9 mouse cellular contexts compared by ENCODE assay signal in genomic region chr12:47164031-47164717, GRCm38 (mm10).
A peak's percentile ranks its signal among the peaks of the same experiment; 100 is the strongest.
DNase-seq lines count a peak whose midpoint lies in the region; ATAC-seq lines count a peak whose summit lies in the region.
"Had no signal": no experiment of that assay in that cellular context is flagged by ENCODE, and none has a peak within 500 bp of the region (broad histone marks: within the 10 kb centered on the region; RNA-seq: fewer than 3 reads in every experiment).

No protein-coding gene starts in this region.

- no peaks in the 10 kb centered on the region for H3K9me3 ChIP-seq in forebrain, embryonic 10.5 days
- H3K9me3 ChIP-seq in heart, embryonic 14.5 days (ENCODE audit: control insufficient read depth, low read length) = no peaks in the 10 kb centered on the region
- H3K9me3 ChIP-seq: liver, embryonic 13.5 days had no signal

- 31% methylated on average over 15 of the region's 15 CpGs for WGBS in forebrain, embryonic 10.5 days
- 46% methylated on average over 15 of the region's 15 CpGs for WGBS in heart, embryonic 14.5 days

- H3K4me2 ChIP-seq in heart, embryonic 14.5 days (ENCODE audit: low read length) = peak overlapping the region; percentile 43
- H3K4me2 ChIP-seq: liver, embryonic 13.5 days had no signal

- DNase-seq in urinary bladder, postnatal 14 days (ENCODE audit: low spot score) = peak; percentile 40
- DNase-seq in urinary bladder, postnatal 10 days (ENCODE audit: low spot score) = no peak
- no peak for DNase-seq in forebrain, embryonic 10.5 days (ENCODE audit: extremely low spot score, low spot score)
- DNase-seq in layer of hippocampus, adult 18-20 months (ENCODE audit: low spot score in 2 of 2) = peak; percentile 63 to 82
- DNase-seq in lung, postnatal 10 days = peak; percentile 51
- DNase-seq in right cerebral cortex, postnatal 10 days (ENCODE audit: low spot score in 2 of 2) = peak; percentile 74 to 86
- no peak for DNase-seq in spleen, postnatal 36 days (ENCODE audit: low spot score in 2 of 2)
- DNase-seq: liver, embryonic 13.5 days had no signal

- H3K27ac ChIP-seq in forebrain, embryonic 10.5 days = no peak overlapping the region
- no peak overlapping the region for H3K27ac ChIP-seq in heart, embryonic 14.5 days (replicated peaks in 1 of 2; ENCODE audit: control insufficient read depth in 1 of 2, insufficient read depth in 1 of 2, low read depth in 2 of 2, low read length in 2 of 2)
- H3K27ac ChIP-seq: liver, embryonic 13.5 days had no signal

- H3K4me1 ChIP-seq in forebrain, embryonic 10.5 days = peaks cover 28% of the 10 kb centered on the region
- H3K4me1 ChIP-seq in heart, embryonic 14.5 days (ENCODE audit: control insufficient read depth in 2 of 2, insufficient read depth in 2 of 2, low read length in 2 of 2) = peaks cover 0 to 4% of the 10 kb centered on the region in 2 experiments; a peak in 1 of 4 replicates
- H3K4me1 ChIP-seq: liver, embryonic 13.5 days had no signal

- H3K36me3 ChIP-seq in forebrain, embryonic 10.5 days (replicated peaks) = no peaks in the 10 kb centered on the region
- H3K36me3 ChIP-seq in heart, embryonic 14.5 days (ENCODE audit: control insufficient read depth, insufficient read depth, low read length) = no peaks in the 10 kb centered on the region
- H3K36me3 ChIP-seq: liver, embryonic 13.5 days had no signal

- H3K9ac ChIP-seq in heart, embryonic 14.5 days (ENCODE audit: low read length) = no peak overlapping the region
- H3K9ac ChIP-seq: liver, embryonic 13.5 days had no signal

- peaks cover 9% of the 10 kb centered on the region; the same call in 1 of the 2 replicates for H3K27me3 ChIP-seq in forebrain, embryonic 10.5 days (ENCODE audit: poor library complexity, severe bottlenecking)
- H3K27me3 ChIP-seq in heart, embryonic 14.5 days (ENCODE audit: control insufficient read depth, insufficient read depth, low read length) = no peaks in the 10 kb centered on the region
- H3K27me3 ChIP-seq: liver, embryonic 13.5 days had no signal

- ATAC-seq in heart, embryonic 14.5 days (ENCODE audit: insufficient number of reproducible peaks, insufficient read depth, low FRiP score, low read depth) = no peak

- peak overlapping the region; percentile 34 for H3K4me3 ChIP-seq in forebrain, embryonic 10.5 days
- no peak overlapping the region for H3K4me3 ChIP-seq in heart, embryonic 14.5 days (ENCODE audit: control insufficient read depth in 1 of 2, insufficient read depth in 1 of 2, low read depth in 1 of 2, low read length in 2 of 2)
- H3K4me3 ChIP-seq: liver, embryonic 13.5 days had no signal

Comparison
In these comparisons a context has a peak if more than half of its experiments do, and no peak if none do; other contexts are left out.
1. DNase-seq: peak in urinary bladder, postnatal 14 days (single experiment), layer of hippocampus, adult 18-20 months (2 of 2), lung, postnatal 10 days (single experiment) and right cerebral cortex, postnatal 10 days (2 of 2); none in urinary bladder, postnatal 10 days (single experiment), forebrain, embryonic 10.5 days (single experiment) and spleen, postnatal 36 days (0 of 2).